23 mouse cellular contexts compared by ENCODE assay signal in genomic region chr12:89742326-89742725, GRCm38 (mm10).
A peak's percentile ranks its signal among the peaks of the same experiment; 100 is the strongest.
DNase-seq lines count a peak whose midpoint lies in the region; ATAC-seq and TF ChIP-seq lines count a peak whose summit lies in the region.
"Had no signal": no experiment of that assay in that cellular context is flagged by ENCODE, and none has a peak within 500 bp of the region (broad histone marks: within the 10 kb centered on the region; RNA-seq: fewer than 3 reads in every experiment).

No protein-coding gene starts in this region.

- no peaks in the 10 kb centered on the region for H3K27me3 ChIP-seq in stomach, postnatal 0 days (ENCODE audit: control insufficient read depth, insufficient read depth, low read length)
- no peaks in the 10 kb centered on the region for H3K27me3 ChIP-seq in kidney, embryonic 16.5 days (ENCODE audit: insufficient read depth, low read length)
- H3K27me3 ChIP-seq: CH12.LX, Patski had no signal

- no peak for TF ChIP-seq EP300 in stomach, postnatal 0 days (optimal IDR thresholded peaks at IDR 0.05)

- no peak overlapping the region for H3K27ac ChIP-seq in stomach, postnatal 0 days (replicated peaks)
- H3K27ac ChIP-seq in kidney, embryonic 16.5 days (ENCODE audit: low read length) = no peak overlapping the region

- TF ChIP-seq CTCF in stomach, postnatal 0 days (IDR thresholded peaks at IDR 0.05; ENCODE audit: low read depth) = no peak

- no peaks in the 10 kb centered on the region for H3K9me3 ChIP-seq in stomach, postnatal 0 days (ENCODE audit: control insufficient read depth, low read length)
- H3K9me3 ChIP-seq in kidney, embryonic 16.5 days (ENCODE audit: low read length) = no peaks in the 10 kb centered on the region

- peak; percentile 24 to 57 for DNase-seq in natural killer cell, adult 2 months (ENCODE audit: low spot score in 2 of 2)
- peak; percentile 18 for DNase-seq in stomach, postnatal 0 days (ENCODE audit: low spot score)
- DNase-seq in frontal cortex, postnatal 14 days (ENCODE audit: low spot score in 2 of 2) = no peak
- DNase-seq in adrenal gland, adult 8-10 months = no peak
- DNase-seq in adrenal gland, adult (ENCODE audit: inconsistent age in 2 of 2, low spot score in 1 of 2) = no peak
- DNase-seq: adrenal gland, adult 2 months; adrenal gland, postnatal 10 days; adrenal gland, postnatal 14 days; adrenal gland, postnatal 25 days; adrenal gland, postnatal 36 days; B cell, adult 2 months; cerebellum, adult 11 months; cerebellum, adult 11-12 months; cerebellum, adult 18-20 months; cerebellum, adult 2 months had no signal

- H3K4me1 ChIP-seq in stomach, postnatal 0 days (replicated peaks; ENCODE audit: control insufficient read depth, insufficient read depth) = no peaks in the 10 kb centered on the region
- no peaks in the 10 kb centered on the region for H3K4me1 ChIP-seq in kidney, embryonic 16.5 days (ENCODE audit: insufficient read depth, low read length)

- no peak overlapping the region for H3K4me2 ChIP-seq in stomach, postnatal 0 days (replicated peaks; ENCODE audit: low read depth)
- no peak overlapping the region for H3K4me2 ChIP-seq in kidney, embryonic 16.5 days (replicated peaks; ENCODE audit: low read depth, low read length)

- H3K36me3 ChIP-seq in stomach, postnatal 0 days (ENCODE audit: control insufficient read depth, insufficient read depth, low read length) = no peaks in the 10 kb centered on the region
- H3K36me3 ChIP-seq in kidney, embryonic 16.5 days (ENCODE audit: insufficient read depth, low read length) = no peaks in the 10 kb centered on the region
- H3K36me3 ChIP-seq: G1E had no signal

- no peak overlapping the region for H3K9ac ChIP-seq in stomach, postnatal 0 days (ENCODE audit: low read length)
- no peak overlapping the region for H3K9ac ChIP-seq in kidney, embryonic 16.5 days (replicated peaks; ENCODE audit: low read length)

- peak; percentile 35; the same call in 1 of the 2 replicates for ATAC-seq in megakaryocyte, adult 5-6 weeks (ENCODE audit: poor library complexity, severe bottlenecking)
- ATAC-seq in monocyte, adult 5-6 weeks (replicated peaks; ENCODE audit: insufficient number of reproducible peaks, low FRiP score, low TSS enrichment, poor library complexity, severe bottlenecking) = peak; percentile 68; the same call in 1 of the 2 replicates
- ATAC-seq in stomach, postnatal 0 days (ENCODE audit: low FRiP score, low TSS enrichment) = peak; percentile 88
- no peak for ATAC-seq in kidney, embryonic 16.5 days (ENCODE audit: low FRiP score, low TSS enrichment)
- ATAC-seq: activated CD4-positive, CD25-positive, alpha-beta regulatory T cell, adult 4 months; CD4-positive, CD25-positive, alpha-beta regulatory T cell, adult 4 months; Patski had no signal

- WGBS in stomach, postnatal 0 days = 59% methylated on average over 1 of the region's 1 CpGs
- 69% methylated on average over 1 of the region's 1 CpGs for WGBS in kidney, embryonic 16.5 days

- H3K4me3 ChIP-seq in stomach, postnatal 0 days (ENCODE audit: low read depth, low read length) = no peak overlapping the region
- H3K4me3 ChIP-seq in kidney, embryonic 16.5 days (ENCODE audit: low read length) = no peak overlapping the region

Comparison
In these comparisons a context has a peak if more than half of its experiments do, and no peak if none do; other contexts are left out.
1. DNase-seq: peak in natural killer cell, adult 2 months (2 of 2) and stomach, postnatal 0 days (single experiment); none in frontal cortex, postnatal 14 days (0 of 2), adrenal gland, adult 8-10 months (single experiment) and adrenal gland, adult (0 of 2).